Mouse (Mus musculus) gastrocnemius, postnatal 10 days (tissue): ENCODE results near the gene Zkscan2. TPM values are rescaled to one million over a fixed set of nuclear protein-coding genes. Genes with fewer than 3 reads are reported as not detected.

Source experiments
- DNase-seq: peaks from one replicate; pipeline ENCODE4 v3.0.0; 2021; ENCODE audit warnings: mixed read lengths
- long read RNA-seq, 2 experiments: library from polyadenylated mRNA; stranded (forward); transcript quantifications; one replicate each; pipeline ENCODE4 v2.0.0; 2021
- total RNA-seq, 2 experiments: library from RNA; stranded (reverse); gene quantifications; 2 replicates each; pipeline ENCODE4 v1.2.3; 2021

Zkscan2 gene
- total RNA-seq = under 1 TPM; 0.33 to 0.52 TPM
- long read RNA-seq, experiment 1 = 0 reads
- long read RNA-seq, experiment 2 = 0 reads

GRCm38 (mm10) chr7:123500239-123501219, at the start of gene Zkscan2:
Gene Zkscan2 (minus strand): TSS chr7:123500449.
- peak; percentile 51 for DNase-seq

GRCm38 (mm10) chr7:123529190-123529589, 28.9 kb upstream of the Zkscan2 start:
- DNase-seq = no peak

- DNase-seq = no peak
These were observed 25.5 kb upstream of the Zkscan2 start for GRCm38 (mm10) chr7:123525761-123526160.

- peak; percentile 58 for DNase-seq
These were observed 24.1 kb upstream of the Zkscan2 start for GRCm38 (mm10) chr7:123524218-123524861.

GRCm38 (mm10) chr7:123507946-123508345, 7.7 kb upstream of the Zkscan2 start:
- no peak for DNase-seq

GRCm38 (mm10) chr7:123503358-123503757, 3.1 kb upstream of the Zkscan2 start:
- DNase-seq = peak; percentile 64

- no peak for DNase-seq
These were observed 589 bp downstream of the Zkscan2 start for GRCm38 (mm10) chr7:123499481-123500238.

- DNase-seq = no peak
These were observed 12.5 kb downstream of the Zkscan2 start for GRCm38 (mm10) chr7:123487703-123488102.

GRCm38 (mm10) chr7:123467961-123468360, 32.3 kb downstream of the Zkscan2 start:
- no peak for DNase-seq

- peak; percentile 78 for DNase-seq
These were observed 34.4 kb downstream of the Zkscan2 start for GRCm38 (mm10) chr7:123465692-123466387.

- DNase-seq = no peak
These were observed 36.7 kb downstream of the Zkscan2 start for GRCm38 (mm10) chr7:123463569-123463968.

- no peak for DNase-seq
These were observed 38.2 kb downstream of the Zkscan2 start, which contains the start of gene Aqp8 for GRCm38 (mm10) chr7:123462070-123462501. Gene Aqp8 (plus strand): TSS chr7:123462291.

- DNase-seq = no peak
These were observed 38.9 kb downstream of the Zkscan2 start for GRCm38 (mm10) chr7:123461316-123461715.

- DNase-seq = no peak
These were observed 41.0 kb downstream of the Zkscan2 start for GRCm38 (mm10) chr7:123459247-123459646.

- no peak for DNase-seq
These were observed 41.9 kb downstream of the Zkscan2 start for GRCm38 (mm10) chr7:123458309-123458708.

- DNase-seq = no peak
These were observed 45.2 kb downstream of the Zkscan2 start for GRCm38 (mm10) chr7:123455088-123455487.

- DNase-seq = no peak
These were observed 47.2 kb downstream of the Zkscan2 start for GRCm38 (mm10) chr7:123453066-123453465.

- no peak for DNase-seq
These were observed 47.7 kb downstream of the Zkscan2 start for GRCm38 (mm10) chr7:123452551-123452950.

- no peak for DNase-seq
These were observed 49.7 kb downstream of the Zkscan2 start for GRCm38 (mm10) chr7:123450515-123450914.

- no peak for DNase-seq
These were observed 50.6 kb downstream of the Zkscan2 start for GRCm38 (mm10) chr7:123449676-123450075.

GRCm38 (mm10) chr7:123448794-123449193, 51.5 kb downstream of the Zkscan2 start:
- DNase-seq = no peak

- no peak for DNase-seq
These were observed 58.2 kb downstream of the Zkscan2 start for GRCm38 (mm10) chr7:123442079-123442478.
